Comparison of ENCODE assay signal across 8 mouse cellular contexts in genomic region chr15:77336968-77337341, GRCm38 (mm10). TPM values are rescaled to one million over a fixed set of nuclear protein-coding genes. Genes with fewer than 3 reads are reported as not detected.
A peak's percentile ranks its signal among the peaks of the same experiment; 100 is the strongest.
DNase-seq lines count a peak whose midpoint lies in the region; ATAC-seq lines count a peak whose summit lies in the region.

No protein-coding gene starts in this region.

- peak overlapping the region; percentile 33; the same call in 1 of the 2 replicates for H3K4me3 ChIP-seq in heart, embryonic 12.5 days
- H3K4me3 ChIP-seq in brown adipose tissue, adult 24 weeks (ENCODE audit: insufficient read depth, low read depth, low read length) = peak overlapping the region; percentile 45; the same call in 1 of the 2 replicates
- H3K4me3 ChIP-seq in hindbrain, embryonic 14.5 days (replicated peaks; ENCODE audit: low read length) = no peak overlapping the region
- H3K4me3 ChIP-seq in midbrain, embryonic 13.5 days (replicated peaks) = no peak overlapping the region

- peaks cover 21% of the 10 kb centered on the region for H3K4me1 ChIP-seq in heart, embryonic 12.5 days (replicated peaks)
- peaks cover 7% of the 10 kb centered on the region; the same call in 1 of the 2 replicates for H3K4me1 ChIP-seq in brown adipose tissue, adult 24 weeks (ENCODE audit: control insufficient read depth, insufficient read depth, insufficient read length, low read length)
- 0 out of 2 replicates have a peak, but pooled peaks cover 5% of the 10 kb centered on the region for H3K4me1 ChIP-seq in hindbrain, embryonic 14.5 days (replicated peaks; ENCODE audit: control insufficient read depth, insufficient read depth, low read length)
- H3K4me1 ChIP-seq in midbrain, embryonic 13.5 days (replicated peaks) = peaks cover 10% of the 10 kb centered on the region

- H3K36me3 ChIP-seq in heart, embryonic 12.5 days = no peaks in the 10 kb centered on the region
- no peaks in the 10 kb centered on the region for H3K36me3 ChIP-seq in hindbrain, embryonic 14.5 days (replicated peaks; ENCODE audit: control insufficient read depth, insufficient read depth)
- H3K36me3 ChIP-seq in midbrain, embryonic 13.5 days = no peaks in the 10 kb centered on the region

- no peak for ATAC-seq in heart, embryonic 12.5 days (ENCODE audit: insufficient number of reproducible peaks, low FRiP score)
- no peak; the same call in 1 of the 2 replicates for ATAC-seq in hindbrain, embryonic 14.5 days (ENCODE audit: low FRiP score)
- peak; percentile 53 for ATAC-seq in midbrain, embryonic 13.5 days
- no peak for ATAC-seq in megakaryocyte-erythroid progenitor cell, adult 5-6 weeks (replicated peaks; ENCODE audit: low FRiP score, low TSS enrichment, poor library complexity, severe bottlenecking)

- H3K27ac ChIP-seq in heart, embryonic 12.5 days (ENCODE audit: poor library complexity, severe bottlenecking) = no peak overlapping the region
- H3K27ac ChIP-seq in brown adipose tissue, adult 24 weeks (replicated peaks; ENCODE audit: low read depth, low read length) = peak overlapping the region; percentile 57
- H3K27ac ChIP-seq in hindbrain, embryonic 14.5 days = no peak overlapping the region
- H3K27ac ChIP-seq in midbrain, embryonic 13.5 days = no peak overlapping the region

- DNase-seq in heart, postnatal 14 days = no peak
- no peak for DNase-seq in hindbrain, embryonic 14.5 days (ENCODE audit: low spot score)
- no peak for DNase-seq in spleen, postnatal 36 days (ENCODE audit: low spot score in 2 of 2)
- DNase-seq in layer of hippocampus, postnatal 14 days (ENCODE audit: low spot score in 2 of 2) = no peak

- no peaks in the 10 kb centered on the region for H3K9me3 ChIP-seq in heart, embryonic 12.5 days (replicated peaks)
- no peaks in the 10 kb centered on the region for H3K9me3 ChIP-seq in hindbrain, embryonic 14.5 days (ENCODE audit: control insufficient read depth, low read length)
- no peaks in the 10 kb centered on the region for H3K9me3 ChIP-seq in midbrain, embryonic 13.5 days

- 51% methylated on average over 9 of the region's 9 CpGs for WGBS in heart, embryonic 12.5 days
- 51% methylated on average over 9 of the region's 9 CpGs for WGBS in hindbrain, embryonic 14.5 days
- WGBS in midbrain, embryonic 13.5 days = 48% methylated on average over 9 of the region's 9 CpGs

- peak overlapping the region; percentile 44; the same call in 1 of the 2 replicates for H3K9ac ChIP-seq in heart, embryonic 12.5 days
- no peak overlapping the region for H3K9ac ChIP-seq in hindbrain, embryonic 14.5 days
- H3K9ac ChIP-seq in midbrain, embryonic 13.5 days (replicated peaks) = no peak overlapping the region

- peak overlapping the region; percentile 65 for H3K4me2 ChIP-seq in heart, embryonic 12.5 days
- peak overlapping the region; percentile 50 for H3K4me2 ChIP-seq in hindbrain, embryonic 14.5 days (replicated peaks)
- peak overlapping the region; percentile 58; the same call in 1 of the 2 replicates for H3K4me2 ChIP-seq in midbrain, embryonic 13.5 days (replicated peaks)

- no peaks in the 10 kb centered on the region for H3K27me3 ChIP-seq in heart, embryonic 12.5 days (replicated peaks)
- H3K27me3 ChIP-seq in hindbrain, embryonic 14.5 days (ENCODE audit: control insufficient read depth, insufficient read depth, low read length) = no peaks in the 10 kb centered on the region
- no peaks in the 10 kb centered on the region for H3K27me3 ChIP-seq in midbrain, embryonic 13.5 days

- intact Hi-C loops in heart, postnatal 14 days (cut with DNase I) = loop anchor here (1.0 kb wide), 1 partner anchor 112 kb away; no protein-coding TSS in a partner anchor

RNA-seq across cellular contexts. Expression of gene Rbfox2, which starts 30.2 kb away (rescaled TPM):
- 87.6 and 97.4 TPM in 2 replicates for polyA plus RNA-seq in heart, embryonic 12.5 days (2016; fragmentation: Nextera tagmentation; extraction: Ambion mirVana)
- 100 to 1,000 TPM; 112 to 118 TPM for total RNA-seq in heart, postnatal 14 days (2021)
- polyA plus RNA-seq in brown adipose tissue, adult 24 weeks (2012; ENCODE audit: insufficient read depth, insufficient read length, missing spikeins) = 23.6 and 30.5 TPM in 2 replicates
- 154 and 164 TPM in 2 replicates for polyA plus RNA-seq in hindbrain, embryonic 14.5 days (2014; fragmentation: Nextera tagmentation; extraction: Ambion mirVana)
- 154 and 163 TPM in 2 replicates for polyA plus RNA-seq in midbrain, embryonic 13.5 days (2015; fragmentation: Nextera tagmentation; extraction: Ambion mirVana)
- total RNA-seq in megakaryocyte-erythroid progenitor cell, adult 5-6 weeks (2014; fragmentation: Nextera tagmentation) = 0.37 and 1.8 TPM in 2 replicates
- total RNA-seq in megakaryocyte-erythroid progenitor cell, adult 5-6 weeks (2017) = 0.28 and 1.4 TPM in 2 replicates
- total RNA-seq in layer of hippocampus, postnatal 14 days (2021) = 100 to 1,000 TPM; 228 to 234 TPM

Comparison
In these comparisons a context has a peak if more than half of its experiments do, and no peak if none do; other contexts are left out.
1. H3K4me3 ChIP-seq: peak in heart, embryonic 12.5 days (single experiment) and brown adipose tissue, adult 24 weeks (single experiment); none in hindbrain, embryonic 14.5 days (single experiment) and midbrain, embryonic 13.5 days (single experiment).
2. Peak in every context shown above with its lines, with median percentiles within 50 percentile points of each other: H3K4me2 ChIP-seq.